Mouse (Mus musculus): ENCODE measurements around the gene Erich2. TPM values are rescaled to one million over a fixed set of nuclear protein-coding genes. Genes with fewer than 3 reads are reported as not detected.

Gene Erich2
- polyA plus RNA-seq, 1 experiment from 2014 or later = 0.36 TPM

- 49% methylated on average over 6 of the region's 6 CpGs for WGBS
- Histone ChIP-seq H3K4me3 (no peak overlapping the region), H3K9ac (no peak overlapping the region), H3K9me3 (replicated peaks) (no peaks in the 10 kb centered on the region), H3K36me3 (no peaks in the 10 kb centered on the region), H3K27ac (ENCODE audit: poor library complexity, severe bottlenecking) (no peak overlapping the region), H3K27me3 (replicated peaks) (peaks cover 5% of the 10 kb centered on the region; the same call in 1 of the 2 replicates), H3K4me1 (replicated peaks) (no peaks in the 10 kb centered on the region), H3K4me2 (no peak overlapping the region)
- no peak for ATAC-seq (ENCODE audit: insufficient number of reproducible peaks, low FRiP score)
Observed at GRCm38 (mm10) chr2:70550671-70551070, 42.1 kb downstream of the Erich2 start.

- no peaks in the 10 kb centered on the region for H3K36me3 ChIP-seq
- no peak overlapping the region for H3K4me3 ChIP-seq
- no peak overlapping the region for H3K4me2 ChIP-seq
- H3K9me3 ChIP-seq (replicated peaks) = no peaks in the 10 kb centered on the region
- no peak for ATAC-seq (ENCODE audit: insufficient number of reproducible peaks, low FRiP score)
- H3K27ac ChIP-seq (ENCODE audit: poor library complexity, severe bottlenecking) = no peak overlapping the region
- no peaks in the 10 kb centered on the region for H3K4me1 ChIP-seq (replicated peaks)
- H3K27me3 ChIP-seq (replicated peaks) = peaks cover 7% of the 10 kb centered on the region; the same call in 1 of the 2 replicates
- H3K9ac ChIP-seq = no peak overlapping the region
- WGBS = 72% methylated on average over 2 of the region's 2 CpGs
Observed at GRCm38 (mm10) chr2:70551446-70551845, 42.8 kb downstream of the Erich2 start.

- Histone ChIP-seq H3K9ac (no peak overlapping the region), H3K27me3 (replicated peaks) (peaks cover 13% of the 10 kb centered on the region; the same call in 1 of the 2 replicates), H3K4me1 (replicated peaks) (no peaks in the 10 kb centered on the region), H3K27ac (ENCODE audit: poor library complexity, severe bottlenecking) (no peak overlapping the region), H3K9me3 (replicated peaks) (no peaks in the 10 kb centered on the region), H3K36me3 (no peaks in the 10 kb centered on the region), H3K4me3 (no peak overlapping the region), H3K4me2 (no peak overlapping the region)
- 77% methylated on average over 15 of the region's 15 CpGs for WGBS
- ATAC-seq (ENCODE audit: insufficient number of reproducible peaks, low FRiP score) = no peak
Observed at GRCm38 (mm10) chr2:70552067-70552598, 43.5 kb downstream of the Erich2 start.

- Histone ChIP-seq H3K9me3 (replicated peaks) (no peaks in the 10 kb centered on the region), H3K4me2 (no peak within 1 kb of the TSS), H3K4me1 (replicated peaks) (no peaks in the 10 kb centered on the region), H3K9ac (no peak within 1 kb of the TSS), H3K27me3 (replicated peaks) (peaks cover 19% of the 10 kb centered on the region; the same call in 1 of the 2 replicates), H3K36me3 (no peaks in the 10 kb centered on the region), H3K27ac (ENCODE audit: poor library complexity, severe bottlenecking) (no peak within 1 kb of the TSS), H3K4me3 (no peak within 1 kb of the TSS)
- 49% methylated on average over 4 of the region's 4 CpGs for WGBS
- ATAC-seq (ENCODE audit: insufficient number of reproducible peaks, low FRiP score) = no peak
Observed at GRCm38 (mm10) chr2:70552772-70553171, 44.2 kb downstream of the Erich2 start, which contains the start of gene Gad1. TSS of gene Gad1 (plus strand) at chr2:70553072.

GRCm38 (mm10) chr2:70553826-70554225, 45.2 kb downstream of the Erich2 start:
- Histone ChIP-seq H3K4me1 (replicated peaks) (0 out of 2 replicates have a peak, but pooled peaks cover 3% of the 10 kb centered on the region), H3K36me3 (no peaks in the 10 kb centered on the region), H3K4me3 (no peak overlapping the region), H3K9me3 (replicated peaks) (no peaks in the 10 kb centered on the region), H3K27me3 (replicated peaks) (peaks cover 19% of the 10 kb centered on the region), H3K4me2 (no peak overlapping the region), H3K27ac (ENCODE audit: poor library complexity, severe bottlenecking) (no peak overlapping the region), H3K9ac (no peak overlapping the region)
- WGBS = 80% methylated on average over 3 of the region's 3 CpGs
- ATAC-seq (ENCODE audit: insufficient number of reproducible peaks, low FRiP score) = no peak

GRCm38 (mm10) chr2:70558112-70558842, 49.7 kb downstream of the Erich2 start:
- 6% methylated on average over 18 of the region's 18 CpGs for WGBS

GRCm38 (mm10) chr2:70558843-70559451, 50.3 kb downstream of the Erich2 start:
- ATAC-seq (ENCODE audit: insufficient number of reproducible peaks, low FRiP score) = no peak

More at GRCm38 (mm10) chr2:70558112-70558842, 49.7 kb downstream of the Erich2 start:
- ATAC-seq (ENCODE audit: insufficient number of reproducible peaks, low FRiP score) = no peak
- no peaks in the 10 kb centered on the region for H3K9me3 ChIP-seq (replicated peaks)
- H3K4me2 ChIP-seq = no peak overlapping the region
- H3K4me1 ChIP-seq (replicated peaks) = peaks cover 18% of the 10 kb centered on the region
- no peaks in the 10 kb centered on the region for H3K36me3 ChIP-seq
- H3K27ac ChIP-seq (ENCODE audit: poor library complexity, severe bottlenecking) = no peak overlapping the region
- H3K9ac ChIP-seq = no peak overlapping the region
- peaks cover 63% of the 10 kb centered on the region for H3K27me3 ChIP-seq (replicated peaks)
- H3K4me3 ChIP-seq = no peak overlapping the region

GRCm38 (mm10) chr2:70559520-70559919, 50.9 kb downstream of the Erich2 start:
- Histone ChIP-seq H3K9ac (no peak overlapping the region), H3K4me3 (no peak overlapping the region), H3K27me3 (replicated peaks) (peaks cover 75% of the 10 kb centered on the region), H3K4me1 (replicated peaks) (peaks cover 27% of the 10 kb centered on the region), H3K4me2 (no peak overlapping the region), H3K27ac (ENCODE audit: poor library complexity, severe bottlenecking) (no peak overlapping the region), H3K9me3 (replicated peaks) (no peaks in the 10 kb centered on the region), H3K36me3 (no peaks in the 10 kb centered on the region)
- no peak for ATAC-seq (ENCODE audit: insufficient number of reproducible peaks, low FRiP score)
- WGBS = 1% methylated on average over 13 of the region's 13 CpGs

More at GRCm38 (mm10) chr2:70558843-70559451, 50.3 kb downstream of the Erich2 start:
- H3K36me3 ChIP-seq = no peaks in the 10 kb centered on the region
- no peak overlapping the region for H3K9ac ChIP-seq
- no peak overlapping the region for H3K27ac ChIP-seq (ENCODE audit: poor library complexity, severe bottlenecking)
- peaks cover 25% of the 10 kb centered on the region for H3K4me1 ChIP-seq (replicated peaks)
- no peaks in the 10 kb centered on the region for H3K9me3 ChIP-seq (replicated peaks)
- no peak overlapping the region for H3K4me3 ChIP-seq
- H3K4me2 ChIP-seq = no peak overlapping the region
- peaks cover 69% of the 10 kb centered on the region for H3K27me3 ChIP-seq (replicated peaks)
- WGBS = 13% methylated on average over 24 of the region's 24 CpGs

GRCm38 (mm10) chr2:70561077-70561795, 52.6 kb downstream of the Erich2 start:
- Histone ChIP-seq H3K4me2 (peak overlapping the region; percentile 25), H3K4me1 (replicated peaks) (peaks cover 41% of the 10 kb centered on the region), H3K27ac (ENCODE audit: poor library complexity, severe bottlenecking) (no peak overlapping the region), H3K4me3 (no peak overlapping the region), H3K9me3 (replicated peaks) (no peaks in the 10 kb centered on the region), H3K27me3 (replicated peaks) (peaks cover 92% of the 10 kb centered on the region), H3K36me3 (no peaks in the 10 kb centered on the region), H3K9ac (no peak overlapping the region)
- WGBS = under 1% methylated on average over 29 of the region's 29 CpGs
- ATAC-seq (ENCODE audit: insufficient number of reproducible peaks, low FRiP score) = no peak

- no peak overlapping the region for H3K9ac ChIP-seq
- H3K4me2 ChIP-seq = peak overlapping the region; percentile 70
- H3K4me3 ChIP-seq = peak overlapping the region; percentile 33
- H3K36me3 ChIP-seq = no peaks in the 10 kb centered on the region
- H3K9me3 ChIP-seq (replicated peaks) = no peaks in the 10 kb centered on the region
- peaks cover 49% of the 10 kb centered on the region for H3K4me1 ChIP-seq (replicated peaks)
- no peak overlapping the region for H3K27ac ChIP-seq (ENCODE audit: poor library complexity, severe bottlenecking)
- ATAC-seq (ENCODE audit: insufficient number of reproducible peaks, low FRiP score) = no peak
- under 1% methylated on average over 42 of the region's 42 CpGs for WGBS
- H3K27me3 ChIP-seq (replicated peaks) = peaks cover 93% of the 10 kb centered on the region
Observed at GRCm38 (mm10) chr2:70562011-70562491, 53.4 kb downstream of the Erich2 start.

- no peaks in the 10 kb centered on the region for H3K36me3 ChIP-seq
- no peak for ATAC-seq (ENCODE audit: insufficient number of reproducible peaks, low FRiP score)
- H3K27me3 ChIP-seq (replicated peaks) = peaks cover 94% of the 10 kb centered on the region
- no peak overlapping the region for H3K27ac ChIP-seq (ENCODE audit: poor library complexity, severe bottlenecking)
- peaks cover 54% of the 10 kb centered on the region for H3K4me1 ChIP-seq (replicated peaks)
- WGBS = 2% methylated on average over 19 of the region's 34 CpGs
- H3K9ac ChIP-seq = 0 out of 2 replicates have a peak overlapping the region, but pooled peaks have one; percentile 40
- H3K4me3 ChIP-seq = peak overlapping the region; percentile 33
- H3K4me2 ChIP-seq = peak overlapping the region; percentile 70
- H3K9me3 ChIP-seq (replicated peaks) = no peaks in the 10 kb centered on the region
Observed at GRCm38 (mm10) chr2:70562611-70562980, 54.0 kb downstream of the Erich2 start.

Measured in heart, embryonic 12.5 days (tissue).